Mouse (Mus musculus): ENCODE results near the gene Spaca4.

DNA sequence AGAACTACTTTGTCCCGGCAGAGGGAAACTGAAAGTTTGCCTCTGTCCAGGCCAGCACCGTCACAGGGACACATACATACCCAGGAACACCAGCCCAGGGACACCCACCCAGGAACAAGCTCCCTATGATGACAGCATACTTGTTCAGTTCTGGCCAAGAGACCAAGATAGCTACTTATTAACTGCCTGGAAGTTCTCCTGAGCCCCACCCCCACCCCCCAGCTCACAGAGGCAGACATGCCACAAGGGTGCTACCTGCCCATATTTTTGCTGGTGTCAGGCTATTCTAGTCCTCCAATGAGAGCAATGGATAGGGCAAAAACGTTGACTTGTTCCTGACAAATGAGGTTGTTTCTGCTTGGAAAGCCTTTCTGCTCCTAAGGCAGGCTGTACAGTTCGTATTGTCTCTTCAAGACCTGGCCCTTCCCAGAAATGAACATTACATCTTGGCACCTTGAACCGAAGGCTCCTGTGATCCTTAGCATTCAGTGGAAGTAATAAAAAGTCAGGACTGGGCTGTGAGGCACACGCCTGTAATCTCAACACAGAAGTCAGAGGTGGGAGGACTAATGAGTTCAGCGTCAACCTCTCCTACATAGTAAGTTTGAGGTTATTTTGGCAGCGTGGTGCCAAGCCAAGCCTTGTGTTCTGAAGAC is 44.9 kb upstream of the Spaca4 start:
- TF ChIP-seq POLR2A (IDR thresholded peaks at IDR 0.05; ENCODE audit: insufficient read depth, low read depth, low read length) (no peak), CTCF (IDR thresholded peaks at IDR 0.05) (no peak)

Measured in heart, adult 2 months (tissue).